Mouse (Mus musculus) hindbrain, embryonic 16.5 days (tissue): ENCODE results near the gene Astn2. TPM values are rescaled to one million over a fixed set of nuclear protein-coding genes. Genes with fewer than 3 reads are reported as not detected.

Experiments used
- ATAC-seq: fragments of 200-750 bp; cut with Nextera tagmentation; 2 replicates; pipeline ENCODE4 v1.8.0; 2017; ENCODE audit warnings: moderate TSS enrichment, moderate library complexity
- H3K27ac ChIP-seq: fragments of 300-500 bp; sonication (generic); 2 replicates; pipeline ENCODE4 v1.5.1; 2014; ENCODE audit warnings: low read depth, mild to moderate bottlenecking, control low read depth, low read length, moderate library complexity
- H3K27me3 ChIP-seq: fragments of 300-500 bp; sonication (generic); replicated peaks from 2 replicates; pipeline ENCODE4 v1.6.1; 2014; ENCODE audit warnings: low read length; ENCODE audit not compliant: control insufficient read depth, insufficient read depth
- H3K36me3 ChIP-seq: fragments of 300-500 bp; sonication (generic); 2 replicates; pipeline ENCODE4 v1.6.1; 2014; ENCODE audit warnings: mild to moderate bottlenecking, low read length, moderate library complexity, mixed read lengths; ENCODE audit not compliant: control insufficient read depth, insufficient read depth
- H3K4me1 ChIP-seq: fragments of 300-500 bp; sonication (generic); 2 replicates; pipeline ENCODE4 v1.6.1; 2014; ENCODE audit warnings: low read depth, low read length; ENCODE audit not compliant: control insufficient read depth, insufficient read depth
- H3K4me2 ChIP-seq: fragments of 300-500 bp; sonication (generic); 2 replicates; pipeline ENCODE4 v1.6.1; 2014; ENCODE audit warnings: mild to moderate bottlenecking, low read length, control low read depth, moderate library complexity
- H3K4me3 ChIP-seq: fragments of 300-500 bp; sonication (generic); 2 replicates; pipeline ENCODE4 v1.5.1; 2014; ENCODE audit warnings: mild to moderate bottlenecking, low read length, control low read depth, moderate library complexity
- H3K9ac ChIP-seq: fragments of 300-500 bp; sonication (generic); 2 replicates; pipeline ENCODE4 v1.6.1; 2014; ENCODE audit warnings: low read depth, mild to moderate bottlenecking, control low read depth, low read length, moderate library complexity
- H3K9me3 ChIP-seq: fragments of 300-500 bp; sonication (generic); 2 replicates; pipeline ENCODE4 v1.6.1; 2014; ENCODE audit warnings: mild to moderate bottlenecking, low read length, moderate library complexity; ENCODE audit not compliant: control insufficient read depth
- WGBS: fragments of 180-500 bp; shearing (Covaris S2); extraction: QIAGEN DNeasy Blood & Tissue Kit; methylation state at CpG from one replicate; pipeline ENCODE4 v1.1.7; 2014; 5-methylcytosine and 5-hydroxymethylcytosine counted together
- polyA plus RNA-seq: library from polyadenylated mRNA; unstranded; fragments of >200 nt; fragmentation: Nextera tagmentation; extraction: Ambion mirVana; gene quantifications from 2 replicates; pipeline ENCODE4 v1.2.1, GENCODE M21; 2015

Gene Astn2
- polyA plus RNA-seq, 1 experiment from 2014 or later, result 0.94 TPM

DNA sequence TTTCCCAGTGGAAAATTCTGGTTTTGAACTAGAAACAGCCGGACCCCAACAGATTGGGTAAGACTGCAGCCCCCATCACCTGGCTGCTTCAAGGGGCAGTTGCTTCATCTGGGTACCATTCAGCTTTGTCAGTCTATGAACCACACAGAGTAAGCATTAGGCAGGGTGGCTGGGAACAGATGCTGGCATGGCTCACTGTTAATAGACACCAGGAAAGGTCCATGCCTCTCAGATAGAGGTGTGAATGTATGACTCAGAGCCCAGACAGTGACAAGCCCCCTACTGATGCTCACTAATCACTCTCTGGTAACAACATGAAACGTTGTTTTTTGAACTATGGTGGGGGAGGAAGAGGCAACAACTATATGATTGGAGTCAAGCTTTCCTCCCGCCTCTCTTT is 603.2 kb downstream of the Astn2 start:
- no peaks in the 10 kb centered on the region for H3K27me3 ChIP-seq
- H3K4me2 ChIP-seq, result no peak overlapping the region
- no peak for ATAC-seq
- 63% methylated on average over 3 of the region's 3 CpGs for WGBS
- H3K36me3 ChIP-seq, result no peaks in the 10 kb centered on the region
- no peaks in the 10 kb centered on the region; the same call in 1 of the 2 replicates for H3K4me1 ChIP-seq
- no peaks in the 10 kb centered on the region for H3K9me3 ChIP-seq
- H3K4me3 ChIP-seq, result no peak overlapping the region
- H3K9ac ChIP-seq, result no peak overlapping the region
- H3K27ac ChIP-seq, result no peak overlapping the region

DNA sequence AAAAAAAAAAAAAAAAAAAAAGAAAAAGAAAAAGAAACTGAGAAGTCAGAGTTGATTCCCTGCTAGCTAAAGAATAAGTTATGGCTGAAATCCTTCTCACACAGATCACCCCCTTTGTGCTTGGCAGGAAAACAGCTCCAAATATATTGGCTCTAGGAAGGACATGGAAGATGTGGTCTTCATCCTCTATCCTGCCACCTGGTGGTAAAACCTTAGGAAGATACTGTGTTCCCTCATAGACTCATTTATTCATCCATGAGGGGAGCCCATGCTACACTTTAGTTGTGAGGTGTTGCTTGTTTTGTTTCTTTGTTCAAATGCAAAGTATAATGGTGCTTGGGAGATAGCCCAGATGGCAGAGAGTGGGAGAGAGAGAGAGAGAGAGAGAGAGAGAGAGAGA is 613.4 kb downstream of the Astn2 start:
- no peak overlapping the region for H3K9ac ChIP-seq
- no peak for ATAC-seq

DNA sequence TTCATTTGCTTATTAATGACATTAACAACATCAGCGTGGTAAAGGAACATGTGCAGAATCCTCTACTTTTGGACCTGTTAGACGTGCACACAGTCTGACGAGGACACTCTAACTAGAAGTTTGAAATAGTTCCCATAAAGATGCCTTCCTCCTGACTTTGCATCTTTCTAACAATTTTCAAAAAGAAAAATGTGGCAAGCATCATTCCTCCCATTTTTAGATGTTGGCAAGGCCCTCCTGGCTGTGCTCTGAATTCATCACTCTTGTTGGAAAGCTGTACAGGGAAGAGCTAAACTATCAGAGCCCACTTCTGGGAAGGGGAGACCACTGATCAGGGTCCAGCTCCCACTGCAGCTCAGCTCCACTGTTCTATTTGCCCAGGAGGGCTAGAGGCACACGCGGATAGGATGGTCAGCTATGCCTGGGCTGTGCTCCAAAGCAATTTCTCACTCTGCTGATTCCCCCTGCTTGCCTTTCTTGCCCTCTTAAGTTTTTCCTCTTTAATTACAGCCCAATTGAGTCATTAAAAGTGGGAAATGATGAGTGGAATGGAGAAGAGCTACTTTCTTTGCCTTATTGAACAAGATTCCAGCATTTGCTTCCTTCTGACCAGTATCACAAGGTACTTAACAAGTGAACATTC is 630.9 kb downstream of the Astn2 start:
- no peak overlapping the region for H3K4me3 ChIP-seq
- no peak for ATAC-seq
- H3K4me2 ChIP-seq, result no peak overlapping the region
- no peaks in the 10 kb centered on the region for H3K27me3 ChIP-seq
- no peaks in the 10 kb centered on the region for H3K36me3 ChIP-seq
- no peaks in the 10 kb centered on the region for H3K9me3 ChIP-seq
- WGBS, result 80% methylated on average over 5 of the region's 5 CpGs
- no peaks in the 10 kb centered on the region for H3K4me1 ChIP-seq
- H3K27ac ChIP-seq, result no peak overlapping the region
- H3K9ac ChIP-seq, result no peak overlapping the region

More for the DNA sequence above, 613.4 kb downstream of the Astn2 start:
- H3K27ac ChIP-seq, result no peak overlapping the region
- no peaks in the 10 kb centered on the region for H3K9me3 ChIP-seq
- H3K27me3 ChIP-seq, result no peaks in the 10 kb centered on the region
- no peak overlapping the region for H3K4me3 ChIP-seq
- H3K36me3 ChIP-seq, result no peaks in the 10 kb centered on the region
- no peaks in the 10 kb centered on the region for H3K4me1 ChIP-seq
- H3K4me2 ChIP-seq, result no peak overlapping the region

DNA sequence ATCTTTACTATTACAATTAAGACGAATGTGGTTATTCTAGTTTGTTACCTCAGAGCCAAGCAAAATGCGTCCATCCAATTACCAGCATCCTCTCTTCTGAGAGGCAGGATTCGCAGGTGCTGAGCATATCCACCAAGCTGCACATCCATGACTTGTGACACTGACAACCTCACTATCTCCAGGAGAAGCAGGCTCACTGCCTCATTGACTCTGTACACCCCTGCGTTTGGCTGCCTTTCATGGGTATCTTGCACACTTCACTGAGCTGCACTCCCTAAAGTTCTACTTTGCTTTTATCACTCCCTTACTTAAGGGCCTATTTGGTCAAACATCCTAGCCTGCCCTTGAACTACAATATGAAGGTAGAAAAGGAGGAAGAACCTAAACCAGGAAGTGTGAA is 633.5 kb downstream of the Astn2 start:
- 82% methylated on average over 4 of the region's 4 CpGs for WGBS
- no peak overlapping the region for H3K27ac ChIP-seq
- H3K9ac ChIP-seq, result no peak overlapping the region
- H3K4me3 ChIP-seq, result no peak overlapping the region
- H3K9me3 ChIP-seq, result no peaks in the 10 kb centered on the region
- H3K4me1 ChIP-seq, result no peaks in the 10 kb centered on the region
- ATAC-seq, result no peak
- no peaks in the 10 kb centered on the region for H3K36me3 ChIP-seq
- no peak overlapping the region for H3K4me2 ChIP-seq
- H3K27me3 ChIP-seq, result no peaks in the 10 kb centered on the region

DNA sequence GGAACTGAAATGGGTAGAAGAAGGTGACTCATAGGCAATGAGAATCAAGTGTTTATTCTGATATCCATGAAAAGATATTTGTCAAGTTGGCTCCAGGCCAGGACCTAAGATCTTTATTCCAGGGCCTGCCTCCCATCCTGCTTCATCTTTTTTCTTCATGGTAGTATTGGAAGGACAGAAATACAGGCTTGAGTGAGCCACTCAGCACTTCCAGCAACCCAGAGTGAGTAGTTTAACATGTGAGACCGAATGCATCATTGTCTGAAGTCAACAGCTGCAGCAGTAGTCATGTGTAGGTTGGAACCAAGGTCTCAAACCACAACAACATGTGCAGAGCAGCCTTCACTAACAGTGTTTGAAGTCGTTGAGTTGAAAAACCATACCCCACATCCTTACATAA is 636.5 kb downstream of the Astn2 start:
- H3K36me3 ChIP-seq, result no peaks in the 10 kb centered on the region
- H3K4me1 ChIP-seq, result no peaks in the 10 kb centered on the region
- no peak overlapping the region for H3K9ac ChIP-seq
- H3K27me3 ChIP-seq, result no peaks in the 10 kb centered on the region
- H3K4me2 ChIP-seq, result no peak overlapping the region
- H3K4me3 ChIP-seq, result no peak overlapping the region
- 66% methylated on average over 2 of the region's 2 CpGs for WGBS
- ATAC-seq, result no peak
- no peak overlapping the region for H3K27ac ChIP-seq
- H3K9me3 ChIP-seq, result no peaks in the 10 kb centered on the region

DNA sequence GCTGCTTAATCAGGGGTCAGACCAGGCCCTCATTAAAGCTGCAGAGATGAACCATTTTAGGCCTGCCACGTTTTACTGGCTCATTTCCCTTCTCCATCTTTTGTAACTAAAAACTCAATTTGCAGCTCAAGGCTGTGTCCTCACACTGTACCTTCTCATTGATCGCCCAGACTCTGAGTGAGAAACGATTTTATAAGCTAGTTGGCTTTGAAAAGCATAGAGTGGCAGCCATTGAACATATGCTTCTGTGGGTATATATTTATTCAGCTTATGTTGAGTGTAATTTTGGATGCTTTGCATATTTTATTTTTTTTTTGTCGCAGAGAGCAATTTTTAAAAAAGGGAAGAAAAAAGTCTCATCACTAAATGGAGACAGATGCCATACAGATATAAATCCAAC is 637.0 kb downstream of the Astn2 start:
- WGBS, result 79% methylated on average over 4 of the region's 4 CpGs
- Histone ChIP-seq H3K27me3 (no peaks in the 10 kb centered on the region), H3K4me2 (no peak overlapping the region), H3K36me3 (no peaks in the 10 kb centered on the region), H3K9me3 (no peaks in the 10 kb centered on the region), H3K27ac (no peak overlapping the region), H3K9ac (no peak overlapping the region), H3K4me1 (no peaks in the 10 kb centered on the region), H3K4me3 (no peak overlapping the region)
- no peak for ATAC-seq

DNA sequence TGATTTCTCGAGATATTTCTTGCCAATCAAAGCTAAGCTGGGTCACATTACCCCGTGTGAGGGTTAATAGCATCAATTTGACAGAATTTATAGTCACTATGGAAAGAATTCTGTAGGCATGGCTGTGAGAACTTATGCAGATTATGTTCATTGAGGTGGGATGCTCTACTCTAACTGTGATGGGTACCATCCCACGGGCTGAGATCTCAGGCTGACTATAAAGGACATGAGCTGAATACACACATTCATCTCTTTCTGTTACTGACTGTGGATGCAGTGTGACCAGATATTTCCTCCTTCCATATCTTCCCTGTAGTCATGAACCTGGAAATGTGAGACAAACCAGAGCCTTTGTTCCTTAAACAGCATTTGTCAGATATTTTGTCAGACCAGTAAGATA is 639.1 kb downstream of the Astn2 start:
- H3K4me3 ChIP-seq, result no peak overlapping the region
- no peaks in the 10 kb centered on the region for H3K9me3 ChIP-seq
- WGBS, result 78% methylated on average over 3 of the region's 3 CpGs
- no peak overlapping the region for H3K27ac ChIP-seq
- no peaks in the 10 kb centered on the region for H3K27me3 ChIP-seq
- H3K4me1 ChIP-seq, result no peaks in the 10 kb centered on the region
- H3K36me3 ChIP-seq, result no peaks in the 10 kb centered on the region
- H3K4me2 ChIP-seq, result no peak overlapping the region
- ATAC-seq, result no peak
- no peak overlapping the region for H3K9ac ChIP-seq

DNA sequence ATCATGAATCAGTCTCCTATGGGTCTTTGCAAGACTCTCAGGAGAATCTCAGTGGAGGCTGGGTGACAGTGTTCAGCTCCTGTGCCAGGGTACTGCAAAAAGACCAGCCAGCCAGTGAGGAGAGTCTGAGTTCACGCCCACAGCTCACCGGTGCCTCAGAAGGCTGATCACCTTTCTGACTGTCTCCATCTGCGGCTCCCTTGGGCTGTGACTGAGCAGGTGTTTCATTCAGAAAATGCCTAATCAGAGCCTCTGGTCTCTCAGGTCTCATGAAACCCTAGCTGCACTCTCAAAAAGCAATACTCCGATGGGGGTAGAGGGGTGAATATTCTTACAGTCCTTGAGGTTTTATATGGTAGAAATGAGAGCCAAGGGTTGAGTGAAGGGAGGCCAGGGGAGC is 640.1 kb downstream of the Astn2 start:
- H3K4me2 ChIP-seq, result no peak overlapping the region
- H3K27ac ChIP-seq, result no peak overlapping the region
- no peaks in the 10 kb centered on the region for H3K27me3 ChIP-seq
- no peaks in the 10 kb centered on the region for H3K9me3 ChIP-seq
- H3K36me3 ChIP-seq, result no peaks in the 10 kb centered on the region
- no peaks in the 10 kb centered on the region for H3K4me1 ChIP-seq
- 0 out of 2 replicates have a peak, but pooled peaks have one; percentile 32 for ATAC-seq
- 56% methylated on average over 4 of the region's 4 CpGs for WGBS
- no peak overlapping the region for H3K9ac ChIP-seq
- no peak overlapping the region for H3K4me3 ChIP-seq

DNA sequence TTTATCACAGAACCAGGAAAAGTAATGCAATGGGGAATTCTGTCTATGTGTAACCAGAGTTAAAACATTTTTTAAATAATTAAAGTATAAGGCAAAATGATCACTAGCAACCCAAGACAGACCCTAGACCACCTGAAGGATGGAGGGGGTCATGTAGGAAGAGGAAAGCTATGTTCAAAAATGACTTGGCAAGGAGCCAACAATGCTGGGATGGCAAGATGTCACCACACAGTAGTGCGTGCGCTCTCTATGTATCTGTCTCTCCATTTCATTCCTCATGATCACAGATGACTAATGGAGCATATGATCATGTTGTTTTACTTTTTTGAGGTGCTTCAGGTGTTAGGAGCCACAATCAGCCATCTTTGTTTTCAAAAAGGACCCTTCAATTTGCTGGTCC is 640.6 kb downstream of the Astn2 start:
- Histone ChIP-seq H3K27ac (no peak overlapping the region), H3K9ac (no peak overlapping the region), H3K9me3 (no peaks in the 10 kb centered on the region), H3K4me1 (no peaks in the 10 kb centered on the region), H3K27me3 (no peaks in the 10 kb centered on the region), H3K36me3 (no peaks in the 10 kb centered on the region), H3K4me2 (no peak overlapping the region), H3K4me3 (no peak overlapping the region)
- peak; percentile 72 for ATAC-seq
- WGBS, result 72% methylated on average over 2 of the region's 2 CpGs

DNA sequence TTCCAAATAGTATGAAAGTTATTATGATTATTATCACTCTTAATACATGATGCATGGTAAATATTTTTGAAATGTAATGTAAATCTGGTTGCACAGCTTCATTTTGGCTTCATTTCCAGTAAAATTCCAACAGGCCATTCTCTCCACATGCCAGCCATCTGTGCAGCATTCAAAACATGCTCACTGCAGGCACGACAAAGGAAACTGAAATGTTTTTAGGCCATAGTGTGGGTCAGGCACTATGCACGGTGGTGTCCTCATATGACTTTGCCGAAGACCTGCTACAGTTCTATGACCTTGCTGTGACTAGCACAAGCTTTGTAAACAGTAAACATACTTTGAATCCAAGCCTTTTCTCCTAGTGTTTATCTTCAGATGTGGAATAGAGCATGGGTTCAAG is 642.3 kb downstream of the Astn2 start:
- Histone ChIP-seq H3K9ac (no peak overlapping the region), H3K27me3 (no peaks in the 10 kb centered on the region), H3K9me3 (no peaks in the 10 kb centered on the region), H3K4me1 (peaks cover 3% of the 10 kb centered on the region; the same call in 1 of the 2 replicates), H3K36me3 (no peaks in the 10 kb centered on the region), H3K4me2 (no peak overlapping the region), H3K27ac (no peak overlapping the region), H3K4me3 (no peak overlapping the region)
- WGBS, result 73% methylated on average over 3 of the region's 3 CpGs
- no peak for ATAC-seq
